Mouse (Mus musculus) midbrain, embryonic 12.5 days (tissue): ENCODE measurements around the gene Usp27x. TPM values are rescaled to one million over a fixed set of nuclear protein-coding genes. Genes with fewer than 3 reads are reported as not detected.

Source experiments
- polyA plus RNA-seq: library from polyadenylated mRNA; unstranded; fragments of >200 nt; fragmentation: Nextera tagmentation; extraction: Ambion mirVana; gene quantifications from 2 replicates; pipeline ENCODE4 v1.2.1, GENCODE M21; 2016

Usp27x gene
- polyA plus RNA-seq, 1 experiment from 2014 or later: 1.3 TPM

Other genes starting within 250 kb of the Usp27x start
- gene Clcn5, start 56.5 kb downstream of the Usp27x start, polyA plus RNA-seq: 11.7 and 12.6 TPM in 2 replicates
- 0.09 and 0.13 TPM in 2 replicates for gene Foxp3, start 197.8 kb upstream of the Usp27x start, polyA plus RNA-seq
- gene Ppp1r3f, start 198.5 kb upstream of the Usp27x start, polyA plus RNA-seq: 4.9 and 5.7 TPM in 2 replicates
- gene Ccdc22, start 229.7 kb upstream of the Usp27x start, polyA plus RNA-seq: 30.3 and 30.8 TPM in 2 replicates
- gene Cacna1f, start 231.3 kb upstream of the Usp27x start, polyA plus RNA-seq: not detected in 2 replicates